Mouse (Mus musculus) ES-Bruce4 (cell line): Measurements from ENCODE around the gene Tmbim1. TPM values are rescaled to one million over a fixed set of nuclear protein-coding genes. Genes with fewer than 3 reads are reported as not detected.

Experiments
- H3K27ac ChIP-seq: 2 replicates; pipeline ENCODE4 v1.5.1; 2012; ENCODE audit warnings: low read length, inconsistent platforms; ENCODE audit not compliant: insufficient read depth
- H3K27me3 ChIP-seq: 2 replicates; pipeline ENCODE4 v1.6.1; 2012; ENCODE audit warnings: mild to moderate bottlenecking, low read length, inconsistent platforms; ENCODE audit not compliant: control insufficient read depth, poor library complexity, insufficient read depth, severe bottlenecking
- H3K36me3 ChIP-seq: 2 replicates; pipeline ENCODE4 v1.6.1; 2012; ENCODE audit warnings: inconsistent platforms, mild to moderate bottlenecking, low read length, moderate library complexity; ENCODE audit not compliant: control insufficient read depth, poor library complexity, insufficient read depth, severe bottlenecking
- H3K4me1 ChIP-seq: one replicate; pipeline ENCODE4 v1.8.1; 2011; ENCODE audit warnings: low read length; ENCODE audit not compliant: control insufficient read depth, insufficient read depth
- H3K4me3 ChIP-seq: 2 replicates; pipeline ENCODE4 v1.5.1; 2011; ENCODE audit warnings: low read depth, mild to moderate bottlenecking, low read length
- H3K9ac ChIP-seq: 2 replicates; pipeline ENCODE4 v1.6.1; 2012; ENCODE audit warnings: low read depth, mild to moderate bottlenecking, inconsistent platforms; ENCODE audit not compliant: poor library complexity, severe bottlenecking
- H3K9me3 ChIP-seq: replicated peaks from 2 replicates; pipeline ENCODE4 v1.6.1; 2012; ENCODE audit warnings: mild to moderate bottlenecking, low read length, inconsistent platforms; ENCODE audit not compliant: control insufficient read depth, poor library complexity, insufficient read depth, severe bottlenecking
- CTCF ChIP-seq: IDR thresholded peaks from one replicate; pipeline ENCODE4 v1.8.1; 2011; ENCODE audit warnings: low read depth, low read length
- EP300 ChIP-seq: IDR thresholded peaks from 2 replicates; pipeline ENCODE4 v1.6.1; 2011; ENCODE audit warnings: low read depth, low read length; ENCODE audit not compliant: insufficient read depth
- POLR2A ChIP-seq: IDR thresholded peaks from one replicate; pipeline ENCODE4 v1.8.1; 2011; ENCODE audit warnings: low read length; ENCODE audit not compliant: insufficient read depth
- polyA plus RNA-seq: library from polyadenylated mRNA; stranded (reverse); fragments of >200 nt; gene quantifications from 2 replicates; pipeline ENCODE4 v1.2.4, GENCODE M21; 2011; ENCODE audit warnings: low read depth; ENCODE audit not compliant: missing spikeins, insufficient read depth, insufficient read length

The Tmbim1 gene
- polyA plus RNA-seq, 1 experiment: 58.8 TPM

DNA sequence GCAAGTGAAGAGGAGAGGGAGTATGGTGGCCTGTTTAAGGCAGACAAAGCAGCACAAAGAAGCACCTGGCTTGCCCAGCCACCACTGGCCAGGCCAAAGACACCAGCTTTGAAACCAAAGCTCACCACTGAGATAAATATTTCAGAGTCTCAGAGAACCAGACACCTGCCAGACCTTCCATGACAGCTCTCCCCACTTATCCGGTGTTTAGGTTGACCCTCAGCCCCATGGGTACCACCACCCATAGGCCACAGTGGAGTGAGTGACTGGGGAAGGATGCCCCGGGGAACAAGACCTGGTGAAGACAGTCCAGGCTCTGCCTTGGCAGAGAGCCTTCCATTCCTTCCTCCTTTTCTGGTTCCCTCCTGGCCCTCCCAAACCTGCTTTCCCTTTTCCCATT is 2.6 kb downstream of the Tmbim1 start:
- Histone ChIP-seq H3K4me1 (peaks cover 3% of the 10 kb centered on the region), H3K4me3 (0 out of 2 replicates have a peak overlapping the region, but pooled peaks have one; percentile 1), H3K36me3 (no peaks in the 10 kb centered on the region), H3K9me3 (no peaks in the 10 kb centered on the region), H3K27me3 (no peaks in the 10 kb centered on the region), H3K27ac (no peak overlapping the region), H3K9ac (peak overlapping the region; percentile 73)
- TF ChIP-seq CTCF: no peak
- no peak for TF ChIP-seq POLR2A
- no peak for TF ChIP-seq EP300

GRCm38 (mm10) chr1:74302229-74302628 is 3.2 kb downstream of the Tmbim1 start:
- no peak overlapping the region for H3K9ac ChIP-seq
- no peaks in the 10 kb centered on the region for H3K9me3 ChIP-seq
- H3K36me3 ChIP-seq: no peaks in the 10 kb centered on the region
- peaks cover 5% of the 10 kb centered on the region for H3K4me1 ChIP-seq
- no peak overlapping the region for H3K27ac ChIP-seq
- H3K27me3 ChIP-seq: no peaks in the 10 kb centered on the region
- no peak for TF ChIP-seq CTCF
- TF ChIP-seq EP300: no peak
- TF ChIP-seq POLR2A: no peak
- no peak overlapping the region for H3K4me3 ChIP-seq

- peaks cover 10% of the 10 kb centered on the region for H3K4me1 ChIP-seq
- no peak overlapping the region for H3K4me3 ChIP-seq
- H3K36me3 ChIP-seq: no peaks in the 10 kb centered on the region
- no peaks in the 10 kb centered on the region for H3K9me3 ChIP-seq
- H3K27ac ChIP-seq: no peak overlapping the region
- no peak overlapping the region for H3K9ac ChIP-seq
- H3K27me3 ChIP-seq: no peaks in the 10 kb centered on the region
- TF ChIP-seq POLR2A (no peak), EP300 (no peak), CTCF (no peak)
Measured at GRCm38 (mm10) chr1:74300347-74301110, 4.9 kb downstream of the Tmbim1 start.

GRCm38 (mm10) chr1:74298996-74299395 is 6.4 kb downstream of the Tmbim1 start:
- TF ChIP-seq POLR2A: no peak
- TF ChIP-seq EP300: no peak
- TF ChIP-seq CTCF: no peak
- 0 out of 2 replicates have a peak, but pooled peaks cover under 1% of the 10 kb centered on the region for H3K36me3 ChIP-seq
- H3K27me3 ChIP-seq: no peaks in the 10 kb centered on the region
- 0 out of 2 replicates have a peak overlapping the region, but pooled peaks have one; percentile 6 for H3K27ac ChIP-seq
- no peak overlapping the region for H3K9ac ChIP-seq
- H3K4me3 ChIP-seq: no peak overlapping the region
- H3K4me1 ChIP-seq: peaks cover 10% of the 10 kb centered on the region
- no peaks in the 10 kb centered on the region for H3K9me3 ChIP-seq

- Histone ChIP-seq H3K9me3 (no peaks in the 10 kb centered on the region), H3K27me3 (no peaks in the 10 kb centered on the region), H3K9ac (no peak overlapping the region), H3K4me1 (peaks cover 10% of the 10 kb centered on the region), H3K4me3 (no peak overlapping the region), H3K27ac (no peak overlapping the region), H3K36me3 (0 out of 2 replicates have a peak, but pooled peaks cover 3% of the 10 kb centered on the region)
- TF ChIP-seq POLR2A: no peak
- TF ChIP-seq CTCF: no peak
- no peak for TF ChIP-seq EP300
Measured at GRCm38 (mm10) chr1:74298157-74298750, 7.2 kb downstream of the Tmbim1 start.

- Histone ChIP-seq H3K4me3 (no peak overlapping the region), H3K9ac (no peak overlapping the region), H3K27me3 (no peaks in the 10 kb centered on the region), H3K36me3 (0 out of 2 replicates have a peak, but pooled peaks cover 3% of the 10 kb centered on the region), H3K9me3 (no peaks in the 10 kb centered on the region), H3K27ac (no peak overlapping the region), H3K4me1 (peaks cover 7% of the 10 kb centered on the region)
- no peak for TF ChIP-seq EP300
- no peak for TF ChIP-seq POLR2A
- TF ChIP-seq CTCF: no peak
Measured at GRCm38 (mm10) chr1:74297269-74297668, 8.2 kb downstream of the Tmbim1 start.
